Mouse (Mus musculus): ENCODE results near the gene Usp26. TPM values are rescaled to one million over a fixed set of nuclear protein-coding genes. Genes with fewer than 3 reads are reported as not detected.
A peak's percentile ranks its signal among the peaks of the same experiment; 100 is the strongest.

Usp26 gene
- not detected for total RNA-seq (2021)

- DNase-seq (ENCODE audit: extremely low spot score in 1 of 2, low spot score in 2 of 2), result no peak
- intact Hi-C loops (cut with DNase I), result no loop called here
Observed at GRCm38 (mm10) chrX:51801133-51801532, at the start of gene Usp26. Gene Usp26 (minus strand): TSS chrX:51801233.

- DNase-seq (ENCODE audit: extremely low spot score in 1 of 2, low spot score in 2 of 2), result no peak
- intact Hi-C loops (cut with DNase I), result no loop called here
Observed at GRCm38 (mm10) chrX:51814466-51815247, 13.6 kb upstream of the Usp26 start.

- DNase-seq (ENCODE audit: extremely low spot score in 1 of 2, low spot score in 2 of 2), result no peak
- intact Hi-C loops (cut with DNase I), result no loop called here
Observed at GRCm38 (mm10) chrX:51767457-51767856, 33.6 kb downstream of the Usp26 start.

GRCm38 (mm10) chrX:51736450-51736849 is 64.6 kb downstream of the Usp26 start:
- DNase-seq (ENCODE audit: extremely low spot score in 1 of 2, low spot score in 2 of 2), result peak; percentile 20 to 27
- intact Hi-C loops (cut with DNase I), result loop anchor here (10.0 kb wide), 1 partner anchor 638 kb away; no protein-coding TSS in a partner anchor

- no peak for DNase-seq (ENCODE audit: extremely low spot score in 1 of 2, low spot score in 2 of 2)
- intact Hi-C loops (cut with DNase I), result no loop called here
Observed at GRCm38 (mm10) chrX:51714086-51714745, 86.8 kb downstream of the Usp26 start.

- intact Hi-C loops (cut with DNase I), result no loop called here
- DNase-seq (ENCODE audit: extremely low spot score in 1 of 2, low spot score in 2 of 2), result no peak
Observed at GRCm38 (mm10) chrX:51712996-51713395, 88.0 kb downstream of the Usp26 start.

Other genes starting within 250 kb of the Usp26 start
- 10 to 100 TPM; 64.4 to 77.5 TPM for gene Hs6st2, start 119.4 kb downstream of the Usp26 start, total RNA-seq (2021)
- not detected for gene 1700080O16Rik, start 171.5 kb upstream of the Usp26 start, total RNA-seq (2021)

Measured in left cerebral cortex, postnatal 10 days (tissue).